Mouse (Mus musculus) A20 (cell line): ENCODE results near the gene Gm49318.
A peak's percentile ranks its signal among the peaks of the same experiment; 100 is the strongest.

Experiments used
- DNase-seq: peaks from one replicate; pipeline ENCODE4 v3.0.0-alpha.2; 2011; ENCODE audit warnings: low read depth, low spot score

The Gm49318 gene

DNA sequence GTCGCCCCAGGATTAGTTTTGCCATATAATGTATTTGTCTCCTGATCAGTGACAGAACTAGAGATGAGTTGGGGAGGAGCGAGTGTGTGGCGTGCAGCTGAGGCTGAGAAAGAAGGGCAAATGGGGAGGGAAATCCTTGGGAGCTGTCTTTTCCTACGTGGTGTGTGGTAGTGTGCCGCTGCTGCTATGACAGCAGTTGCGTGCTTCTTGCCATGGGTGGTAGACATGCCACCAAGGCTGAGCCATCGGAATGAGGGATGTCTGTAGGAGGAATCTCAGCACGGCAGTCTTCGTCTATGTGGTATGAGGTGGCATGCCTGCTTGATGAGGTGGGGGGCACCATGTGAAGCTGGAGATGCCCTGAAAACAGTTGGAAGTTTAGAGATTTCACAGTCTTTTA lies 40.7 kb downstream of the Gm49318 start:
- DNase-seq, result no peak

DNA sequence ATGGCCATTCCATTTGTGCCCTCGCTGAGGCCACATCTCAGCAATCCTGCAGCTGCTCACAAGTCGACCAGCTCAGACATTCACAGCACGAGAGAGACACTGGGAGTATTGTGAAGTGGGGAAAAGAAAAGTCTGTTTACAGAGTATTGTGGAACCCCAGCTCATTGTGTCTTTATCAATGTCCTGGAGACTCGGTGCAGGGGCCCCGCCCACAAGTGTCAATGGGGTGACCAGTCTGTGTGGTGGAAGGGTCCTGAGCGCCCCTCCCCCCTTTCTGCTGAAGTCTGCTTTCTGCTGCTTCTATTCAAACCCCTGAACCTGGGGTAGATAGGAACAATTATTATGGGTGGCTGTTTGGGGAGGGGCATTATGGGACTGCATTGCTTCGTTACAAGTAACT lies 42.6 kb downstream of the Gm49318 start:
- DNase-seq, result no peak

GRCm38 (mm10) chr9:22024592-22024991 lies 46.5 kb downstream of the Gm49318 start:
- DNase-seq, result no peak

- no peak for DNase-seq
Observed at GRCm38 (mm10) chr9:22017208-22017825, 53.7 kb downstream of the Gm49318 start.

DNA sequence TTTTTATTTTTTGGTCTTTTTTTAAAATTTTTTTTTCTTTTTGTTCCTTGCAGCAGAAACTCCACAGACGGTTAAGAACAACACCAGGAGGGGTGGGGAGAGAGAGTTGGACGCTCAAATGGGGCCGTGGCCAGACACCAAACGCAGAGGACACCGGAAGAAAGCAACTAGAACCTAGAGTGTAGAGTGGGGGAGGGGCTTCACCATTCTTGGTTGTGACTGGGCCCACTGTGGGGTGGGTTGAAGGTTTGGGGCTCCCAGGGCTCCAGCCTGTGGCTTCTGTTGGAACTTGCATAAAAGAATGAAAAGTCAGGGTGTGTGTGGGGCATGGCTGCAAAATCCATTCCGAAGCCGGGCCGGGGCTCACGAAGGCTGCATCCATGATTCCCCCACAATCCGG lies 54.8 kb downstream of the Gm49318 start:
- DNase-seq, result no peak

DNA sequence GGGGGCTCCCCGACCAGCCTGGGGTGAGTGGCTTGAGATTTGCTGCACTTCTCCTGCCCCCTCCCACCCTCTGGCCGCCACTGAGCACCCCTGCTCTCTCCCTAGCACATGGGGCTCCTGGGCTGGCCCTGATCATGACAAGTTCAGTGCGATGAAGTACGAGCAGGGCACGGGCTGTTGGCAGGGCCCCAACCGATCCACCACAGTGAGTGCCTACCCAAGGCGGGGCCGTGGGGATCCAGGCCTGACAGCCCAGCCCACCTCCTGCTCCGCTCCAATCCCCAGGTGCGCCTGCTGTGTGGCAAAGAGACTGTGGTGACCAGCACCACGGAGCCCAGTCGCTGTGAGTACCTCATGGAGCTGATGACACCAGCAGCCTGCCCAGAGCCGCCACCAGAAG lies 58.3 kb downstream of the Gm49318 start:
- DNase-seq, result no peak

DNA sequence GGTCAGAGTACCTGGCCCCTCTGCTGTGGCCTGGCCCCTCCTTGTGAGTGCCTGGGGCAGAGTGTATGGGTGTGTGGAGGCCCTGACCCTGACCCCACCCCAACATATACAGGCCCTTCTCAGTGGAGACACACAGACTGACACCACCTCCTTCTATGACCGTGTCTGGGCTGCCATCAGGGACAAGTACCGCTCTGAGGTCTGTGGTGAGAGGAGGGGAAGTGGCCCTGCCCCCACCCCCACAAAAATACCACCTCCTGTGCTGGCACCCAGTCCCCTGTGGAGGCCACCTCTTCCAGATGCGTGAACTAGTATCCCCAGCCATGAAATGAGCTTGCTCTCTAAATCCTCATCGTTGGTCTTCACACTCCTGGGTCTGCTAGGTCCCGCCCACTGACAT lies 60.0 kb downstream of the Gm49318 start:
- no peak for DNase-seq

- no peak for DNase-seq
Observed at GRCm38 (mm10) chr9:22004546-22004945, 66.5 kb downstream of the Gm49318 start.

- DNase-seq, result no peak
Observed at GRCm38 (mm10) chr9:22003163-22003554, 67.9 kb downstream of the Gm49318 start.

GRCm38 (mm10) chr9:22002194-22003162 lies 68.6 kb downstream of the Gm49318 start, which contains the start of the genes Ccdc151 and Prkcsh:
Ccdc151 (minus strand) TSS chr9:22002634.
Prkcsh (plus strand) TSS chr9:22002806.
- peak; percentile 96 for DNase-seq

GRCm38 (mm10) chr9:22001633-22002032 lies 69.4 kb downstream of the Gm49318 start:
- DNase-seq, result no peak

DNA sequence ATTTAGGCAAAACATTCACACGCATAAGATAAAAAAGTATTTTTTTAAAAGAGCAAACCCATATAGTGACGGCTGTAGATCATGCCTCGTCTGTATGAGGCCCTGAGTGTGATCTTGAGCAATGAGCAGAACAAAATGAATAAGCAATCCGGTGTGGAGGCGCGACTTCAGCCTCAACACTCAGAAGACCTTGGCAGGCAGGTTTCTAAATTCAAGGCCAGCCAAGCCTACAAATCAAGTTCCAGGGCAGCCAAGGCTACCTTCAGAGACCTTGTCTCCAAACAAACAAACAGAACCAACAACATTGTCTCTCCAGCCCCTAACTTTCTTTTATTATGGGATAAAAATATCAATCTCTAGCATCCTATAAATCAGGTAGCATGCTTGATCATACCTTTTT lies 70.8 kb downstream of the Gm49318 start:
- DNase-seq, result no peak

- DNase-seq, result no peak
Observed at GRCm38 (mm10) chr9:21996178-21996867, 74.7 kb downstream of the Gm49318 start.

DNA sequence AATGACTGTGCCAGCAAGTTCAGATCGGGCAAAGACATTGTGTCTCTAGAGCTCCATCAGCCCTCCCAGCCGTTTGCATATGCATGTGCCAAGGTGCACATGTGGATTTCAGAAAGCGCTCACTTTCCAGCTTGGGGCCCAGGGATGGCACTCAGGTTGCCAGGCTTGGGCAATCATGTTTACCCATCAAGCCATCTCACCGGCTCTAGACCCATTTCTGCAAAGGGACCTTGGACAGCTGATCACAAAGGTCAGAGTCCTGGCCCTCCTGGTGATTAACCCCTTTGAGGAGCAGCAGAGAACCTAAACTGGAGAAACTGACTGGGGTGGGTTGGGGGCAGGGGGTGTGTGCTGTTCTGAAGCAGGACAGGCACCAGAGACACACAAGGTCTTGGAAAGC lies 78.8 kb downstream of the Gm49318 start:
- no peak for DNase-seq

DNA sequence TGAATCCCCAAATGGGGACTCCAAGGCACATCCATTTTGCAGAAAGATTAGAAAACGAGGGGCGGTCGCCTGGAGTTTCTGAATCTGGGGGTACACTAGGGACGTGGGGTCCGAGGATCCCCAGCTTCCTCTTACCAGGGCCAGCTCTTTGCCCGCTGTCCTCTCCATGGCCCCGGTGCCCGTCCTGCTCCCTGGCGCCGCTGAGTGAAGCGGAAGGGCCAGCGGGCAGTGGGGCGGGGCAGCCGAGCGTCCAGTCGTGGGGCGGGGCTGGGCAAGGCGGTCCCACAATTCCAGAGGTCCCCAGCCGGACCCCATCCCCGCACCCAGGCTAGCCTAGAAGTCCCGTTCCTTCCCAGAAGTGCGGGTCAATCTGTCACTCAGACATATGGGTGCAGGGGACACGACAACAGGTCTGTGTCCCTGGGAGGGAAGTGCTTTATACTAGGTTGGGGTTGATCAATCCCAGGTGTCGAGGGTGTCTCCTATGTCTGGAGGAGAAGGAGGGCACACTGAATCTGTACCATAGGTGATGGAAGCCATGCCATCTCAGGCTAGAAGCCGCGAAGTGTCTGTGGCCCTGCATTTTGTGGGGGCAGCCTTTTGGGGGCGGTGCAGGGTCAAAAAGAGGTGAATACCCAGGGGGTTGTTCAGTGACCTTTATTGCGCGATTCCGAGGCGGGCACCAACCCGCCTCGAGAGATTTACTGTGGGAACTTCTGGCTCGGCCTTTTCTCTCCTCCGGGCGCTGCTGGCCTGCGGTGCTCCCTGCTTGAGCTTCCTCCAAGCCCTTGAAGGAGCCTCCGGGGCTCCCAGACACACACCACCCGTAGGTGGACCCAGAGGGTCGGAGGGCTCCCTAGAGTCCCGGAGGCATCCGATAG lies 81.6 kb downstream of the Gm49318 start, which contains the start of gene Rgl3:
Gene Rgl3 (minus strand): TSS at position 217 of the 881 bp plus-strand sequence.
- no peak for DNase-seq

DNA sequence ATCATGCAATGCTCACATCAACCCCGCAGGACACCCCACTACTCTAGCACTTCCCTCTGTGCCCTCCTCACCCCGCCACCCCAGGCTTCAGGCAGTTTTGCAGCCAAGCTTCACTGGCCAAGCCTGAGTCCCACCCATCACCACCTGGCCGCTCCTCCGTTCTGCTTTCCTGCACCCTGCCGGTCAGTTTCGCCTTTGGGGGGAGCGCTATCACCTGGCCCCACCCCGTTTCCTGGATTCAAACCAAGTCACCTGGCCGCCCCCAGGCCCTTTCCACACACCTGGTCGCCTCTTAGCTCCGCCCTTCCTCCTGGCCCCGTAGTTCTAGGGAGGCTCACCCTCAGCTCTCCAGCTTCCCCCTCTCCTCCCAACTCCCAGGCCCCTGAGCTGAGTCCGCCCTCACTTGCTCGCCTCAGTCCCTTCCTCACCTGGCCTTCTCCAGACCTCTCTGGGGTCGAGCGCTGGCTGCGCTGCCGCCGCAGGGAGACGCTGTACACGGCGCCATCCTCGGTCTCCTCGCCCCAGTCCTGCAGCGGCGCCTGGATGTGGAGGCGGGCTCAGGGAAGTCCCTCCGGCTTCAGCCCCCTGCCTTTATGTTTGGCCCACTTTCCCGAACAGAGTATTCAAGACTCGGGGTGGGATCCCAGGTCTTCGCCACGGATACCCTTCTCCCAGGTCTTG lies 82.5 kb downstream of the Gm49318 start:
- DNase-seq, result peak; percentile 67

DNA sequence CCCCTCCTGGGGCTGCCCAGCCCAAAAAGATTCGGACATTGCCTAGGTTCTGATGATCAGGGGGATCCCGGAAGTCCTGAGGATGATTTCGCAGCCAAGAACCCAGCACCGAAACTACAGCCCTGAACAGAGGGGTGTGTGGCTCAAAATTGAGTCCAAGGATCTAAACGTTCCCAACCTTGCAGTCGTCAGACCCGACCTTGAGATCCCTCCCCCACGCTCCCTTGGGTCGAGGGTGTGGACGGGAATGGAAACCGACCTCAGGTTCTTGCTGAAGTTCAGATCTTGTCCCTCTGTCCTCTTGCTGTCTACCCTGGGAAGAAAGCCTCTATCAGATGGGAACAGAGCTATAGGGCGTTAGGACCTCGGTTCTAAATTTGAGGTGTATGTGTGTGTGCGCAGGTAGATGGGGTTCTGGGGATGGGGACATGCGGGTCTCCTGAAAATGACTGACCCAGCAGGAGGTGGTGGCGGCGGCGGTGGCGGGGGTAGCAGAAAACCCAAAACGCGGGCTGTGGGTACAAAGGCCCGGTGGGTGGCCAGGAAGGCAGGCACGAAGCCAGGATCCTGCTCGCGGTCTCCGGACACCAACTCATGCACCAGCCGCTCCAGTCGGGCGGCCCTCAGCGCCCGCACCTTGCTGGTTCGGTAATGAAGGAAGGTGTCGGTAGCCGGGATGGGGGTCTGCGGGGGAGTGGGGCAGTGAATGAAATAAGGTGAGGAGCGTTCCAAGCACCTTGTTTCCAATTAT lies 83.3 kb downstream of the Gm49318 start:
- no peak for DNase-seq
